Mouse (Mus musculus): ENCODE data around the gene Dll4. TPM values are rescaled to one million over a fixed set of nuclear protein-coding genes. Genes with fewer than 3 reads are reported as not detected.

Dll4 gene
- polyA plus RNA-seq, 1 experiment from 2014 or later: 3.0 TPM

- Histone ChIP-seq H3K4me2 (peak overlapping the region; percentile 88), H3K36me3 (no peaks in the 10 kb centered on the region), H3K9me3 (replicated peaks) (no peaks in the 10 kb centered on the region), H3K27ac (peak overlapping the region; percentile 54), H3K27me3 (replicated peaks) (peaks cover 45% of the 10 kb centered on the region), H3K4me1 (peaks cover 13% of the 10 kb centered on the region), H3K9ac (peak overlapping the region; percentile 77), H3K4me3 (peak overlapping the region; percentile 64)
- peak; percentile 78 for ATAC-seq
- 6% methylated on average over 59 of the region's 60 CpGs for whole genome bisulfite sequencing (ENCODE audit: insufficient replicate concordance)
Observed at GRCm38 (mm10) chr2:119337425-119338265, 12.1 kb downstream of the Dll4 start.

DNA sequence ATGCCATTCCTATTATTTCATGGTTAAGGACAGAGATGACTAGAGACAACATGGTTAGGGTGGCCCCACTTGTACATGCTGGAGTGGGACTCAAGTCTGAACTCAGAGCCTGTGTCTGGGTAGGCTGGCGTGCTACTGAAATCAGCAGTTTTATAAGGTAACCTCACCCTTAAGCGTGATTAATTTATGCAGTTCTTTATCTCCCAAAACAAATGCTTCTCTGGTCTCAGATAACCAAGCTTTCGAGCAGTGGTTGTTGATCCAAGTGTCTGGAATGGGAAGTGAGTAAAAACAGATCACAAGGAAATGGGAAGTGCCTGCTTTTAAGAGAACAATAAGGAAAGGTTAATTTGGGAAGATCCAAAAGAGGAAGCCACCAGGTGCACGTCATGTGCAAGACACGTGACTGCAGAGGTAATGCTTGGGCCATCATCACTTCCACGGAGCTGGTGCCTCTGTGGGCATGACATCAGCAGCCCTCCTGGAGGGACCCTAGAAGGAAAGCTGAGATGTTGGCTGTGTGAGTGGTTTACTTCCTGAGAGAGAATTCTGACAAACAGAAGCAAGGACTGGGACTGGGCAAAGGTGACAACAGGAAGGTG, 19.1 kb downstream of the Dll4 start:
- Histone ChIP-seq H3K9ac (no peak overlapping the region), H3K9me3 (replicated peaks) (no peaks in the 10 kb centered on the region), H3K4me1 (no peaks in the 10 kb centered on the region), H3K4me3 (no peak overlapping the region), H3K27me3 (replicated peaks) (peaks cover 19% of the 10 kb centered on the region), H3K4me2 (no peak overlapping the region), H3K36me3 (no peaks in the 10 kb centered on the region), H3K27ac (no peak overlapping the region)
- 19% methylated on average over 6 of the region's 6 CpGs for WGBS (ENCODE audit: insufficient replicate concordance)
- no peak for ATAC-seq

DNA sequence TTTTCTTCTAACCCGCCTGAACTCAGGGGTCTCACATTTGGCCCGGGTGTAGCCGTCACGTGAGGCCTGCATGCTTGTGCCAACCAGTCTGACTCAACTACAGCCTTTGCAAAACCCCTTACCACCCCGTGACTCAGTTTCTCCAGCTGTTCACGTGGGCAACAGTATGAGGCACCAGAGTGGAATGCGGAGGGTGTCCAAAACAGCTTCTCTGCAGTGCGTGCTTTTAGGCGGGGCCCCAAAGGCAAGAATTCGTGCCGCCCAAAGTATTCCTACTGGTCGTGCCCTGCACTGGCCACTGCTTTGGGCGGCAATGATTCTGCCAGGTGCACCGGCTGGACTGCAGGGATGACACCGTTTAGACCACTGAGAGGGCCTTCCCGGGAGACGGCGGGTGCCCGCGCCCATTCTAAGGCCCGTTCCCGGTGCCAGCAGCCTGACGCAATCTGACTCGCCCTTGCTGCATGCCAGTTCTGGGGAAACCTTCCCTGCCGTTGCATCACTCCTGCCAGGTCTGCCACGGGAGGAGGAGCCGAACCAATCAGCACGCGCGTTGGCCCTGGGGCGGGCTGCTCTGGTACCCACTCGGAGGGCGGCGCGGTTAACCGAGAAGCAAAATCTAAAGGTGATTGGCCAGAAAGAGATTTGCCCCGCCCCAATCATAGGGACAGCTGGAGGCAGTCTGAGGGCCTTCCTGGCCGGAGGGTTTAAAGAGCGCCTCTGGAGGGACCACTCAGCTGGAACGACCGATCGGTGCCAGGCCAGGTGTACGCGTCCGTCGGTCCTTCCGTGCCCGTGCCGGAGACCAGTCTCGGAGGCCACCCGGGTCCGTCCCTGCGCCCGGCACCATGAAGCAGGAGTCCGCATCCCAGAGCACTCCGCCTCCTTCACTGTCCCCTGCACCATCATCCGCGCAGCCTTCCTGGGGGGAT, 25.2 kb downstream of the Dll4 start, which contains the start of gene Chac1:
Gene Chac1, plus strand, starts transcription at position 675 of the 932 bp plus-strand sequence.
- 7% methylated on average over 58 of the region's 58 CpGs for WGBS (ENCODE audit: insufficient replicate concordance)
- Histone ChIP-seq H3K4me1 (peaks cover 17% of the 10 kb centered on the region), H3K27ac (no peak within 1 kb of the TSS), H3K36me3 (no peaks in the 10 kb centered on the region; the same call in 1 of the 2 replicates), H3K9me3 (replicated peaks) (no peaks in the 10 kb centered on the region), H3K27me3 (replicated peaks) (peaks cover 56% of the 10 kb centered on the region), H3K4me3 (peak within 1 kb of the TSS; percentile 69), H3K4me2 (peak within 1 kb of the TSS; percentile 89), H3K9ac (peak within 1 kb of the TSS; percentile 67)
- ATAC-seq: peak; percentile 94

DNA sequence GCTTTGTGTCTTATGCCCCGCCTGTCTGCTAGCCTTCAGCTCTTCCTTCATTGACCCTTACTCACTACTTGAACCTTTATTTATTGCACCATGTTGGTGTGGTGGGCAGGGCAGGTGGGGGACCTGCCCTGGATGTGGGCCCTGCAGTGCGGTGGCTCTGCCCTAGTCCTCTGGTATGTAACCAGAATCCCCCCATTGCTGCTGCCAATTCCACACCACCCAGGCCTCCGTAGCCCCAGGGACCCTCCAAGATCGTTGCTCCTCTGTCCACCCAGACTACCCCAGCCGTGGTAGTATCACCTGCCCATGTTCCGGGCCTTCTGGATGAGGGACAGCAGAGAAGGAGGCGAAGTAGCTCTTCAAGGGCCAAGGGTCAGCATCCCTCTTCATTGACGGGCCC, 28.1 kb downstream of the Dll4 start:
- no peak overlapping the region for H3K27ac ChIP-seq
- H3K4me1 ChIP-seq: peaks cover 29% of the 10 kb centered on the region
- H3K4me2 ChIP-seq: no peak overlapping the region
- H3K9me3 ChIP-seq (replicated peaks): no peaks in the 10 kb centered on the region
- 79% methylated on average over 8 of the region's 8 CpGs for WGBS (ENCODE audit: insufficient replicate concordance)
- ATAC-seq: no peak
- H3K36me3 ChIP-seq: no peaks in the 10 kb centered on the region; the same call in 1 of the 2 replicates
- no peak overlapping the region for H3K9ac ChIP-seq
- H3K27me3 ChIP-seq (replicated peaks): peaks cover 58% of the 10 kb centered on the region
- no peak overlapping the region for H3K4me3 ChIP-seq

DNA sequence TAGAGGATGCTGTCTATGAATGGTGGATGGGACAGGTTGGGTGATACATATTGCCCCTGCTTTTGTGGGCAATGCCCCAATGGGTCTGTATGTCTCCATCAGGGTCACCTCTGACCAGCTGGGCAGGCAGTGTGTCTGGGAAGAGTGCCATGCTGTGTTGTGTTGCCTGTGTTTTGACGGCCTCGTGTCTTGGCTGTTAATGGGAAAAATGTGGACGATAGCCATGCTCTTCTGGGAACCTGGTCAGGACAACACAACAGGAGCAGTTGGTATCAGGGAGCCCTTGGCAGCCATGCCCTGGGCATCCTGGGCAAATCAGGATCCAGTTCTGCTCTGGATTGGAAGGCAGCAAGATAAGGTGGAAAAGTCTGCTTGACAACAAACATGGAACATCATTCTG, 29.5 kb downstream of the Dll4 start:
- Histone ChIP-seq H3K4me1 (peaks cover 40% of the 10 kb centered on the region), H3K27ac (no peak overlapping the region), H3K36me3 (no peaks in the 10 kb centered on the region; the same call in 1 of the 2 replicates), H3K27me3 (replicated peaks) (peaks cover 46% of the 10 kb centered on the region), H3K4me3 (no peak overlapping the region), H3K9me3 (replicated peaks) (no peaks in the 10 kb centered on the region), H3K9ac (no peak overlapping the region), H3K4me2 (no peak overlapping the region)
- 75% methylated on average over 3 of the region's 3 CpGs for WGBS (ENCODE audit: insufficient replicate concordance)
- ATAC-seq: no peak

- Histone ChIP-seq H3K36me3 (no peaks in the 10 kb centered on the region; the same call in 1 of the 2 replicates), H3K27ac (no peak overlapping the region), H3K9ac (no peak overlapping the region), H3K4me1 (peaks cover 36% of the 10 kb centered on the region), H3K4me2 (no peak overlapping the region), H3K27me3 (replicated peaks) (peaks cover 40% of the 10 kb centered on the region), H3K9me3 (replicated peaks) (no peaks in the 10 kb centered on the region), H3K4me3 (no peak overlapping the region)
- ATAC-seq: no peak
- 43% methylated on average over 7 of the region's 7 CpGs for WGBS (ENCODE audit: insufficient replicate concordance)
Observed at GRCm38 (mm10) chr2:119355651-119356050, 30.1 kb downstream of the Dll4 start.

DNA sequence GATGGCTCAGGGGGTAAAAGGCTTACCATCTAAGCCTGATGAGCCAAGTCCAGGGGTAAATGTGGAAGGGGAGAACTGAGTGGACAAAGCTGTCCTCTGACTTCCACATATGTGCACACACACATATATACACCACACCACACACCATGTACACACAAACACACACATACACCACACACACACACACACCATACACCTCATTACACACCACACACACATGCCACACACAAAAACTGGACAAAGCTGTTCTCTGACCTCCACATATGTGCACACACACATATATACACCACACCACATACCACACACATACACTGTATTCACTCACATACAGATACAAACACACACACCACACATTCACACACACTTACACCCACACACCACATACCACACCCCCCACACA, 30.7 kb downstream of the Dll4 start:
- Histone ChIP-seq H3K9ac (no peak overlapping the region), H3K36me3 (no peaks in the 10 kb centered on the region; the same call in 1 of the 2 replicates), H3K27ac (no peak overlapping the region), H3K4me1 (peaks cover 30% of the 10 kb centered on the region), H3K4me3 (no peak overlapping the region), H3K27me3 (replicated peaks) (peaks cover 34% of the 10 kb centered on the region), H3K9me3 (replicated peaks) (no peaks in the 10 kb centered on the region), H3K4me2 (no peak overlapping the region)
- ATAC-seq: no peak

DNA sequence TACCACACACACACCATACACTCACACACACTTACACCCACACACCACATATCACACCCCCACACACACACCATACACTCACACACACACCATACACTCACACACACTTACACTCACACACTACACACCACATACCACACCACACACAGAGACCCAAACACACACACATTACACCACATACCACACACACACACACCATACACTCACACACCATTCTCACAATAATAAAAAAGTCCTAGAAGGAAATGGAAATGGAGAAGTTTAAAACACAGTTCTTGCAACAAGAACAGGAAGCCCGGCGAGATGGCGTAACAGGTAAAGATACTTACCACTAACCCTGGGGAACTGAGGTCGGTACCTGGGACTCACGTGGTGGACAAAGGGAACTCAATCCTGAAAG, 31.2 kb downstream of the Dll4 start:
- ATAC-seq: no peak; the same call in 1 of the 2 replicates
- peaks cover 26% of the 10 kb centered on the region for H3K4me1 ChIP-seq
- H3K27me3 ChIP-seq (replicated peaks): peaks cover 29% of the 10 kb centered on the region
- H3K9me3 ChIP-seq (replicated peaks): no peaks in the 10 kb centered on the region
- H3K36me3 ChIP-seq: peaks cover under 1% of the 10 kb centered on the region; the same call in 1 of the 2 replicates
- H3K9ac ChIP-seq: no peak overlapping the region
- H3K27ac ChIP-seq: no peak overlapping the region
- H3K4me3 ChIP-seq: no peak overlapping the region
- no peak overlapping the region for H3K4me2 ChIP-seq
- 58% methylated on average over 5 of the region's 5 CpGs for WGBS (ENCODE audit: insufficient replicate concordance)

GRCm38 (mm10) chr2:119358249-119358648, 32.7 kb downstream of the Dll4 start:
- Histone ChIP-seq H3K9ac (no peak overlapping the region), H3K4me2 (no peak overlapping the region)
- 40% methylated on average over 6 of the region's 6 CpGs for WGBS (ENCODE audit: insufficient replicate concordance)

GRCm38 (mm10) chr2:119359721-119360291, 34.2 kb downstream of the Dll4 start:
- H3K9me3 ChIP-seq (replicated peaks): no peaks in the 10 kb centered on the region
- H3K4me1 ChIP-seq: peaks cover 24% of the 10 kb centered on the region
- no peak overlapping the region for H3K4me3 ChIP-seq
- no peak overlapping the region for H3K27ac ChIP-seq
- H3K9ac ChIP-seq: no peak overlapping the region
- WGBS (ENCODE audit: insufficient replicate concordance): 20% methylated on average over 2 of the region's 2 CpGs
- H3K36me3 ChIP-seq: 0 out of 2 replicates have a peak, but pooled peaks cover 2% of the 10 kb centered on the region
- H3K4me2 ChIP-seq: no peak overlapping the region
- ATAC-seq: no peak
- 0 out of 2 replicates have a peak, but pooled peaks cover 6% of the 10 kb centered on the region for H3K27me3 ChIP-seq (replicated peaks)

More at GRCm38 (mm10) chr2:119358249-119358648, 32.7 kb downstream of the Dll4 start:
- no peaks in the 10 kb centered on the region for H3K9me3 ChIP-seq (replicated peaks)
- H3K36me3 ChIP-seq: peaks cover 2% of the 10 kb centered on the region; the same call in 1 of the 2 replicates
- H3K4me3 ChIP-seq: no peak overlapping the region
- peaks cover 17% of the 10 kb centered on the region for H3K27me3 ChIP-seq (replicated peaks)
- peaks cover 24% of the 10 kb centered on the region for H3K4me1 ChIP-seq
- ATAC-seq: no peak
- H3K27ac ChIP-seq: no peak overlapping the region

DNA sequence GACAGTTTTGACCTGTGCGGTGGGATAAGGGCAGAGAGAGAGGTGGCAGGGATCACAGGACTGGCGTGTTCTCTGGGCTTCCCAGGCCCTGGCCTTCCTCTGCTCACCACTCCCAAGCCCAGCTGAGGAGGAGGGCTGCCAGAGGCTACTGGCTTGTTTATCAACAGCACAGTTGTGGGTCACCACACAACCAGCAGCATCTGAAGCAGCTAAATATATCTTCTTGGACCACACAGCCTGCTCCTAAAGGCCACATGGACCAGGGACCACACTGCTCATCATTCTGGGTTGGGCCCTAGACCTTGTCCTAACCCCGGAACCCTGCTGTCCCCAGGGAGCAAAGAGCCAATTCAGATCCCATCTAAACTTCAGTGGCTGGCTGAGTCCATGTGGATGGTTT, 39.4 kb downstream of the Dll4 start:
- peaks cover 18% of the 10 kb centered on the region for H3K36me3 ChIP-seq
- H3K27me3 ChIP-seq (replicated peaks): 0 out of 2 replicates have a peak, but pooled peaks cover 3% of the 10 kb centered on the region
- no peaks in the 10 kb centered on the region for H3K9me3 ChIP-seq (replicated peaks)
- H3K4me3 ChIP-seq: no peak overlapping the region
- H3K4me2 ChIP-seq: no peak overlapping the region
- H3K9ac ChIP-seq: no peak overlapping the region
- WGBS (ENCODE audit: insufficient replicate concordance): 77% methylated on average over 3 of the region's 3 CpGs
- peaks cover under 1% of the 10 kb centered on the region for H3K4me1 ChIP-seq
- ATAC-seq: no peak
- no peak overlapping the region for H3K27ac ChIP-seq
